Mouse (Mus musculus): ENCODE results near the gene Cxcr1.
"Not testable (repeated sequence)": the region's sequence is repeated elsewhere in the genome, so short reads cannot be mapped to it uniquely, and the experiment has no call there.

The Cxcr1 gene

GRCm38 (mm10) chr1:74199046-74199445 is 4.6 kb upstream of the Cxcr1 start:
- in situ Hi-C loops (cut with MboI; ENCODE audit: unreplicated experiment in 2 of 2) = loop anchor here in 1 of 2 experiments (5.0 kb wide), 1 partner anchor 302 kb away; no protein-coding TSS in a partner anchor

GRCm38 (mm10) chr1:74197726-74198470 is 3.5 kb upstream of the Cxcr1 start:
- in situ Hi-C loops (cut with MboI; ENCODE audit: unreplicated experiment in 2 of 2) = loop anchor here in 1 of 2 experiments (5.0 kb wide), 1 partner anchor 301 kb away; no protein-coding TSS in a partner anchor

GRCm38 (mm10) chr1:74196621-74197419 is 2.4 kb upstream of the Cxcr1 start:
- in situ Hi-C loops (cut with MboI; ENCODE audit: unreplicated experiment in 2 of 2) = loop anchor here in 1 of 2 experiments (5.0 kb wide), 1 partner anchor 300 kb away; no protein-coding TSS in a partner anchor

- in situ Hi-C loops (cut with MboI; ENCODE audit: unreplicated experiment in 2 of 2) = loop anchor here in 1 of 2 experiments (5.0 kb wide), 1 partner anchor 299 kb away; no protein-coding TSS in a partner anchor
Observed at GRCm38 (mm10) chr1:74195961-74196360, 1.5 kb upstream of the Cxcr1 start.

- in situ Hi-C loops (cut with MboI; ENCODE audit: unreplicated experiment in 2 of 2) = no loop called here
Observed at GRCm38 (mm10) chr1:74192711-74193110, 1.7 kb downstream of the Cxcr1 start.

GRCm38 (mm10) chr1:74190471-74190870 is 4.0 kb downstream of the Cxcr1 start:
- in situ Hi-C loops (cut with MboI; ENCODE audit: unreplicated experiment in 2 of 2) = no loop called here

- in situ Hi-C loops (cut with MboI; ENCODE audit: unreplicated experiment in 2 of 2) = no loop called here
Observed at GRCm38 (mm10) chr1:74183006-74183405, 11.4 kb downstream of the Cxcr1 start.

- in situ Hi-C loops (cut with MboI; ENCODE audit: unreplicated experiment in 2 of 2) = no loop called here
Observed at GRCm38 (mm10) chr1:74181462-74181861, 13.0 kb downstream of the Cxcr1 start.

GRCm38 (mm10) chr1:74179624-74180408 is 14.6 kb downstream of the Cxcr1 start:
- in situ Hi-C loops (cut with MboI; ENCODE audit: unreplicated experiment in 2 of 2) = no loop called here

- in situ Hi-C loops (cut with MboI; ENCODE audit: unreplicated experiment in 2 of 2) = no loop called here
Observed at GRCm38 (mm10) chr1:74178618-74179017, 15.8 kb downstream of the Cxcr1 start.

- in situ Hi-C loops (cut with MboI; ENCODE audit: unreplicated experiment in 2 of 2) = no loop called here
Observed at GRCm38 (mm10) chr1:74175731-74176130, 18.7 kb downstream of the Cxcr1 start.

GRCm38 (mm10) chr1:74172722-74173121 is 21.7 kb downstream of the Cxcr1 start:
- in situ Hi-C loops (cut with MboI; ENCODE audit: unreplicated experiment in 2 of 2) = no loop called here

GRCm38 (mm10) chr1:74169721-74170120 is 24.7 kb downstream of the Cxcr1 start:
- in situ Hi-C loops (cut with MboI; ENCODE audit: unreplicated experiment in 2 of 2) = no loop called here

GRCm38 (mm10) chr1:74167136-74167535 is 27.3 kb downstream of the Cxcr1 start:
- in situ Hi-C loops (cut with MboI; ENCODE audit: unreplicated experiment in 2 of 2) = no loop called here

- in situ Hi-C loops (cut with MboI; ENCODE audit: unreplicated experiment in 2 of 2) = no loop called here
Observed at GRCm38 (mm10) chr1:74160036-74160435, 34.4 kb downstream of the Cxcr1 start.

GRCm38 (mm10) chr1:74159613-74160012 is 34.8 kb downstream of the Cxcr1 start:
- in situ Hi-C loops (cut with MboI; ENCODE audit: unreplicated experiment in 2 of 2) = not testable (repeated sequence)

GRCm38 (mm10) chr1:74156381-74156910 is 38.0 kb downstream of the Cxcr1 start:
- in situ Hi-C loops (cut with MboI; ENCODE audit: unreplicated experiment in 2 of 2) = no loop called here

GRCm38 (mm10) chr1:74155435-74156012 is 38.9 kb downstream of the Cxcr1 start:
- in situ Hi-C loops (cut with MboI; ENCODE audit: unreplicated experiment in 2 of 2) = no loop called here

- in situ Hi-C loops (cut with MboI; ENCODE audit: unreplicated experiment in 2 of 2) = no loop called here
Observed at GRCm38 (mm10) chr1:74153461-74154184, 40.8 kb downstream of the Cxcr1 start, which contains the start of gene Cxcr2. Gene Cxcr2 (plus strand): TSS chr1:74153989.
